Mouse (Mus musculus) erythroblast, embryonic 14.5 days (primary cell): ENCODE results near the gene Gpr155.

Experiments used
- GATA1 ChIP-seq: IDR thresholded peaks from 2 replicates; pipeline ENCODE4 v1.6.1; 2012; ENCODE audit warnings: low read length, inconsistent platforms, mixed read lengths
- TAL1 ChIP-seq: IDR thresholded peaks from 3 replicates; pipeline ENCODE4 v1.6.1; 2012; ENCODE audit warnings: low read length, inconsistent platforms, mixed read lengths

DNA sequence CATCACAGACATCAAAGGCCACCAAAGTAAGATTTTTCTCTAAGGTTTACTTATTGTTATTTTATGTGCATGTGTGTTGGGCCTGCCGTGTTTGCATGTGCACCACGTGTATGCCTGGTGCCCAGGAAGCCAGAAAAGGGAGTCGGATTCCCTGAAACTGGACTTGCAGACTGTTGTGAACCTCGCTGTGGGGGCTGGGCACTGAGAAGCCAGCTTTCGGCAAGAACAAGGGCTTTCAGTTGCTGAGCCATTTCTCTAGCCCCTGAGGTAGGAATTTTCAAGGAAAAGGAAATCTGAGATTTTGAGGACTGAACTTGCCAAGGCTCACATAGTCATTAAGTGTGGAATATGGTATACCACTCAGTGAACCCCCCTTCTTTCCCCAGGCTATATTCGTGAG, 39.2 kb downstream of the Gpr155 start:
- no peak for TF ChIP-seq GATA1
- TF ChIP-seq TAL1, result no peak
